Mouse (Mus musculus) thymus, adult 2 months (tissue): ENCODE measurements around the gene Zbtb34.

ENCODE experiments used
- CTCF ChIP-seq: fragments of 200-500 bp; IDR thresholded peaks from 2 replicates; pipeline ENCODE4 v1.5.1; 2012; ENCODE audit warnings: mild to moderate bottlenecking, control low read depth, low read length, moderate library complexity, borderline replicate concordance; ENCODE audit not compliant: control insufficient read depth, poor library complexity, insufficient read depth; ENCODE audit errors: extremely low read depth
- POLR2A ChIP-seq: fragments of 200-500 bp; IDR thresholded peaks from 2 replicates; pipeline ENCODE4 v1.6.1; 2012; ENCODE audit warnings: mild to moderate bottlenecking, low read length, control low read depth, moderate library complexity; ENCODE audit not compliant: control insufficient read depth, poor library complexity, insufficient read depth; ENCODE audit errors: extremely low read depth

DNA sequence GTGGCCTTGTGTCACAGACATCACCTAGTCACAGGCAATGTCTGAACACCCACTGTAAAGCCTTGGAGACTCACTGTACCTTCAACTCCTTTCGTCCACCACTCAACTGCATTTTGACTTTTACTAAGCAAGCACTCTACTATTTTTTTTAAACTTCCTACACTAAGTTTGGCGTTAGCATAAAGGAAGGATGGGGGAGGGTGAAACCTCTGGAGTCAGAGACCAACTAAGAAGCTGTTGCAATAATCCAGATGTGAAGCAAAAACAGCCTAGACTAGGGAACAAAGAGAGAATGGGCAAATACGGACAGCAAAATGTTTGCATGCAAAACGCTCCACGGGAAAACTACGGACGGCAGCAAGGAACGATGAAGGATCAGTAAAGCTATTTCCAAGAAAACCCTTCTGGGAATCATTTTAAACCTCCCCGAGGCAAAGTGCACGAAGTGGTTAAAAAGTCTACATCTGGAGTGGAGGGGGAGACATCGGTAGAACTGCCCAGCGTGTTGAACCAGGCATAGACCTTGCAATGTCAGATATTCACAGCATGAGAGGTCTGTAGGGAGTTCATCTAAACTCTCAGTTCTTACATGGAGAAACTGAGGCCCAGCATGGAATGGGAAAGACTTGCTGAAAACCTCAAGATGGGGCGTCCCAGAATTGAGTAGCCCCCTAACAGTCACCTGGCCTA, 898 bp downstream of the Zbtb34 start:
- TF ChIP-seq CTCF (no peak), POLR2A (no peak)
